Mouse (Mus musculus) cerebellum, adult (tissue): ENCODE results near the gene Abat.

ENCODE experiments used
- ATAC-seq: cut with Nextera tagmentation; 2 replicates; pipeline ENCODE4 v1.9.2; 2017; ENCODE audit warnings: mild to moderate bottlenecking, moderate library complexity, mixed read lengths; ENCODE audit not compliant: insufficient number of reproducible peaks, low FRiP score, low TSS enrichment

Abat gene

GRCm38 (mm10) chr16:8666452-8666851 is 153.2 kb downstream of the Abat start:
- ATAC-seq, result no peak

GRCm38 (mm10) chr16:8667261-8667660 is 154.0 kb downstream of the Abat start:
- ATAC-seq, result no peak

GRCm38 (mm10) chr16:8667814-8668213 is 154.6 kb downstream of the Abat start:
- ATAC-seq, result no peak

- no peak for ATAC-seq
Measured at GRCm38 (mm10) chr16:8668386-8668785, 155.2 kb downstream of the Abat start.

GRCm38 (mm10) chr16:8669432-8669831 is 156.2 kb downstream of the Abat start:
- ATAC-seq, result no peak

- ATAC-seq, result no peak
Measured at GRCm38 (mm10) chr16:8670041-8671035, 157.1 kb downstream of the Abat start.
